Mouse (Mus musculus) small intestine, adult 2 months (tissue): ENCODE data around the gene Cmtm7. TPM values are rescaled to one million over a fixed set of nuclear protein-coding genes. Genes with fewer than 3 reads are reported as not detected.
A peak's percentile ranks its signal among the peaks of the same experiment; 100 is the strongest.

Experiments
- H3K27ac ChIP-seq: fragments of 200-500 bp; 2 replicates; pipeline ENCODE4 v1.5.1; 2012; ENCODE audit warnings: low read depth, low read length, control low read depth, inconsistent platforms; ENCODE audit not compliant: insufficient read depth
- H3K27me3 ChIP-seq: fragments of 200-500 bp; 2 replicates; pipeline ENCODE4 v1.6.1; 2012; ENCODE audit warnings: mild to moderate bottlenecking, moderate library complexity, low read length, inconsistent platforms; ENCODE audit not compliant: control insufficient read depth, insufficient read depth
- H3K36me3 ChIP-seq: fragments of 200-500 bp; 2 replicates; pipeline ENCODE4 v1.6.1; 2012; ENCODE audit warnings: mild to moderate bottlenecking, low read length, control low read depth, inconsistent platforms; ENCODE audit not compliant: control insufficient read depth, insufficient read depth
- H3K4me1 ChIP-seq: fragments of 200-500 bp; 2 replicates; pipeline ENCODE4 v1.6.1; 2012; ENCODE audit warnings: low read length, inconsistent platforms, mixed read lengths; ENCODE audit not compliant: control insufficient read depth, insufficient read depth, insufficient read length
- H3K4me3 ChIP-seq: fragments of 200-500 bp; 2 replicates; pipeline ENCODE4 v1.5.1; 2012; ENCODE audit warnings: low read depth, mild to moderate bottlenecking, control low read depth, inconsistent platforms, low read length, moderate library complexity
- CTCF ChIP-seq: fragments of 200-500 bp; IDR thresholded peaks from 2 replicates; pipeline ENCODE4 v1.5.1; 2012; ENCODE audit warnings: low read depth, mild to moderate bottlenecking, control low read depth, inconsistent platforms, low read length, moderate library complexity, mixed read lengths; ENCODE audit not compliant: insufficient replicate concordance, insufficient read length; ENCODE audit errors: extremely low read depth
- POLR2A ChIP-seq: fragments of 200-500 bp; IDR thresholded peaks from 2 replicates; pipeline ENCODE4 v1.6.1; 2012; ENCODE audit warnings: low read depth, mild to moderate bottlenecking, control low read depth, inconsistent platforms, low read length, moderate library complexity
- WGBS: fragments of 180-500 bp; shearing (Covaris S2); methylation state at CpG from one replicate; pipeline ENCODE4 v1.1.7; 2018; 5-methylcytosine and 5-hydroxymethylcytosine counted together
- polyA plus RNA-seq: library from polyadenylated mRNA; depleted of rRNA; stranded (reverse); fragments of >200 nt; gene quantifications from 2 replicates; pipeline ENCODE4 v1.2.3, GENCODE M21; 2012

The Cmtm7 gene
- polyA plus RNA-seq, 1 experiment = 70.4 TPM

DNA sequence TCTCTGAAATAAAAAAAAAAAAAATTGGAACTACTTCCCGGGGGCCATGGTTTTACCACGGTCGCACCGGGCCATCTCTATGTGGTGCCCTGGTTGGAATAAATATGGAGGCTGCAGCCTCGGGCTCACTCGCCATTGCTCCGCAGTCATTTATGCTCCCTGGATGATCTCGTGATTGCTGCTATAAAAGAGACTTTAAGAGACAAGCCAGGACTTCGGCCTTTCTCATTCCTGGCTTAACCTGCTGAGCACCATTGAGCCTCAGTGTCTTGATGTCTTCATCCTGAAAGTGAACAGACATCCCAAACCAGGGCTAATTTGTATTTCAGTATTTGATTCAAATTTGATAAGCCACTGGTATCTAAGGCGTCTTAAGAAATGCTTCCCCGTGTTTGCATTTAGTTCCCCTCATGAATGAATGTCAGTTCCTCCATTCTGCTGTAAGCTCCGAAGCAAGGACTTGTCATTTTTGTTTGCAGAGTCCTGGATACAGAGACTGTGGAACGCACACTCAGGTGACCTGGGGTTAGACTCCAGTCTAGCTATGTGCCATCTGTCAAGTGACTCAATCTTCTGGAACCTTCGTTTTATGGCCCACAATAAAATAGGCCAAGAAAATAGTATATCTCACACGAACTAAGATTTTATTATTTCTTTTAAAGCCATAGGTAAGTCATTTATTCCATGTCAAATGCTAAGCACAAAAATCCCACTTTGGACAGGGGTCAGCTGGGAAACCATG lies 40.1 kb upstream of the Cmtm7 start:
- 0 out of 2 replicates have a peak overlapping the region, but pooled peaks have one; percentile 10 for H3K4me3 ChIP-seq
- H3K27me3 ChIP-seq = no peaks in the 10 kb centered on the region
- H3K27ac ChIP-seq = no peak overlapping the region
- H3K36me3 ChIP-seq = no peaks in the 10 kb centered on the region
- TF ChIP-seq CTCF = no peak
- no peak for TF ChIP-seq POLR2A
- 36% methylated on average over 15 of the region's 15 CpGs for WGBS
- peaks cover 4% of the 10 kb centered on the region; the same call in 1 of the 2 replicates for H3K4me1 ChIP-seq

- H3K27ac ChIP-seq = no peak overlapping the region
- no peak for TF ChIP-seq POLR2A
- TF ChIP-seq CTCF = no peak
- H3K4me3 ChIP-seq = no peak overlapping the region
Observed at GRCm38 (mm10) chr9:114818918-114819317, 37.3 kb upstream of the Cmtm7 start.

DNA sequence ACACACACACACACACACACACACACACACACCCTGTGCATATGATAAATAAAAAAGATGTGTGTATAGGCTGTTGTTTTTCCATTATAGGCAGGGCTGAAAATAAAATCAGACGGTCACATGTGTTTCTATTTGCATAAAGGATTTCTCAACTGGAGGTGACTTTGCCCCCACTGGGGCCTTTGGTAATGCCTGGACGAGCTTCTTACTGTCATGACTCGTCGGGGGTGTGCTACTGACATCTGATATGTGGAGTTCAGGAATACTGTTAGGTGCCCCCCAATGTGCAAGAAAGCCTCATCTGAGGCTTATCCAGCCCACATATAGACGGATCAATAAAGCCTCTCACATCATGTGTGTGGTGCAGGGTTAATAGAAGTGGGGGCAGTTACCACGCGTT lies 35.4 kb upstream of the Cmtm7 start:
- no peak for TF ChIP-seq POLR2A
- no peak for TF ChIP-seq CTCF
- no peak overlapping the region for H3K27ac ChIP-seq
- H3K27me3 ChIP-seq = no peaks in the 10 kb centered on the region
- no peak overlapping the region for H3K4me3 ChIP-seq
- no peaks in the 10 kb centered on the region for H3K4me1 ChIP-seq
- WGBS = 47% methylated on average over 7 of the region's 7 CpGs
- H3K36me3 ChIP-seq = no peaks in the 10 kb centered on the region

More at GRCm38 (mm10) chr9:114818918-114819317, 37.3 kb upstream of the Cmtm7 start:
- Histone ChIP-seq H3K4me1 (peaks cover 4% of the 10 kb centered on the region; the same call in 1 of the 2 replicates), H3K27me3 (no peaks in the 10 kb centered on the region), H3K36me3 (no peaks in the 10 kb centered on the region)
- 78% methylated on average over 3 of the region's 3 CpGs for WGBS

DNA sequence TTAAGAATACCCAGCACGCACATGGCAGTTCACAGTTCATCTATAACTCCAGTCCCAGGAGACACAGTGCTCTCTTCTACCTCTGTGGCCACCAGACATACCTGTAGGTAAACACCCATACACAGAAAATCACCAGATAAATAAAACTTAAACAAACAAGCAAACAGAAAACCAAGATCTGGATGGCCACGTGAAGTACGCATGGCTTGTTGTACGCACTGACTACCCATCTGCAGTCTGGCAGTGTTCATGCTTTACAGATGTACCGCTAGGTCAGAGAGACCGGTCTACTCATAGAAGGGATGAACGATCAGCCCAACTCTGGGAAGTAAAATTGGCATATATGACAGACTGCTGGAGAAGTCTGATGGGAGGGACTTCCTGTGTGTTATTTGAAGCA lies 34.5 kb upstream of the Cmtm7 start:
- no peak for TF ChIP-seq CTCF
- no peak for TF ChIP-seq POLR2A
- Histone ChIP-seq H3K27me3 (no peaks in the 10 kb centered on the region; the same call in 1 of the 2 replicates), H3K27ac (no peak overlapping the region), H3K4me1 (no peaks in the 10 kb centered on the region; the same call in 1 of the 2 replicates), H3K4me3 (no peak overlapping the region), H3K36me3 (no peaks in the 10 kb centered on the region)
- WGBS = 93% methylated on average over 7 of the region's 7 CpGs

DNA sequence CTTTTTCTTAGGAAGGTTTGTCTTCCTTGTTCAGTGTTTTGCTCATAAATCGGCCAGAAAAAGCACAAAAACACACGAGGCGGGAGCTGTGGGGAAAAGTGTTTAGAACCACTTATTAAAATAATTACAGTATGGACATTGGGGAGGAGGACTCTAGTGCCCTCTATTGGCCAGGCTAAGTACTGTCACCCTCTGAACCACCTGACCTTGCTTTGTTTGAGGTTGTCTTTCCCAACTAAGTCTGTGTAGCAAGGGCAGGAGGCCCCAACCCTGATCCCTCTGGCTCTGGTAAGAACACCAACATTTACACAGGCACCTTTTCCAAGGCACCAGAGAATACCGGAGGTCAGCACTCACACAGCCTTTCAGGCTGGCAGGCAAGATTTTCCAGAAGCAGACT lies 33.7 kb upstream of the Cmtm7 start:
- Histone ChIP-seq H3K4me3 (no peak overlapping the region), H3K36me3 (no peaks in the 10 kb centered on the region), H3K27me3 (no peaks in the 10 kb centered on the region; the same call in 1 of the 2 replicates), H3K4me1 (no peaks in the 10 kb centered on the region; the same call in 1 of the 2 replicates), H3K27ac (no peak overlapping the region)
- TF ChIP-seq POLR2A = no peak
- TF ChIP-seq CTCF = peak; percentile 45; the same call in 1 of the 2 replicates
- 38% methylated on average over 4 of the region's 4 CpGs for WGBS

DNA sequence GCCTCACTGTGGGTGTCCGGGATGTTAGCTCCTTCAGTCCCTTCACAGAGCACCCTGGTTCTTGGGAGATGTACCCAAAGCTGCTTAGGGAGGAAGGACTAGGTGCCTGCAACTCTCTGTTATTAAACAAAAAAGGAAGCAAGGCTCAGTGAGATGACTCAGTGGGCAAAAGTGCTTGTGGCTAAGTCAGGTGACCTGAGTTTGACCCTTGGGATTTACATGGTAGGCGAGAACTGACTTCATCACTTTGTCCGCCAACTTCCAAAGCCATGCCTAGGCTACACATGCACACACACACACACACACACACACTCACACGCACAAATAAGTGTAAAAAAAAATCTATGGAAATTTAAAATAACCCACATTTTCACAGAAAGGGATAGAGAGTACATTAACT lies 30.3 kb upstream of the Cmtm7 start:
- H3K36me3 ChIP-seq = no peaks in the 10 kb centered on the region
- peaks cover 6% of the 10 kb centered on the region; the same call in 1 of the 2 replicates for H3K27me3 ChIP-seq
- TF ChIP-seq POLR2A (no peak), CTCF (no peak)
- no peak overlapping the region for H3K27ac ChIP-seq
- no peak overlapping the region for H3K4me3 ChIP-seq
- WGBS = 85% methylated on average over 4 of the region's 4 CpGs
- no peaks in the 10 kb centered on the region; the same call in 1 of the 2 replicates for H3K4me1 ChIP-seq

- Histone ChIP-seq H3K27ac (no peak overlapping the region), H3K27me3 (peaks cover 6% of the 10 kb centered on the region; the same call in 1 of the 2 replicates), H3K36me3 (no peaks in the 10 kb centered on the region), H3K4me1 (no peaks in the 10 kb centered on the region; the same call in 1 of the 2 replicates), H3K4me3 (no peak overlapping the region)
- WGBS = 28% methylated on average over 11 of the region's 11 CpGs
- no peak for TF ChIP-seq CTCF
- TF ChIP-seq POLR2A = no peak
Observed at GRCm38 (mm10) chr9:114810837-114811236, 29.2 kb upstream of the Cmtm7 start.
